Mouse (Mus musculus): ENCODE measurements around the gene Ctbp1.

Ctbp1 gene

GRCm38 (mm10) chr5:33274953-33275454 is at the start of gene Ctbp1:
Ctbp1 (minus strand) TSS chr5:33274994.
- DNase-seq (ENCODE audit: low read depth), result peak; percentile 58

GRCm38 (mm10) chr5:33324491-33324890 is 49.7 kb upstream of the Ctbp1 start:
- DNase-seq (ENCODE audit: low read depth), result no peak

- no peak for DNase-seq (ENCODE audit: low read depth)
These were observed 37.4 kb upstream of the Ctbp1 start for GRCm38 (mm10) chr5:33312192-33312591.

- DNase-seq (ENCODE audit: low read depth), result no peak
These were observed 36.1 kb upstream of the Ctbp1 start for GRCm38 (mm10) chr5:33310704-33311462.

GRCm38 (mm10) chr5:33301801-33302200 is 27.0 kb upstream of the Ctbp1 start:
- DNase-seq (ENCODE audit: low read depth), result no peak

- no peak for DNase-seq (ENCODE audit: low read depth)
These were observed 22.4 kb upstream of the Ctbp1 start for GRCm38 (mm10) chr5:33297164-33297563.

GRCm38 (mm10) chr5:33293796-33294430 is 19.1 kb upstream of the Ctbp1 start:
- no peak for DNase-seq (ENCODE audit: low read depth)

DNA sequence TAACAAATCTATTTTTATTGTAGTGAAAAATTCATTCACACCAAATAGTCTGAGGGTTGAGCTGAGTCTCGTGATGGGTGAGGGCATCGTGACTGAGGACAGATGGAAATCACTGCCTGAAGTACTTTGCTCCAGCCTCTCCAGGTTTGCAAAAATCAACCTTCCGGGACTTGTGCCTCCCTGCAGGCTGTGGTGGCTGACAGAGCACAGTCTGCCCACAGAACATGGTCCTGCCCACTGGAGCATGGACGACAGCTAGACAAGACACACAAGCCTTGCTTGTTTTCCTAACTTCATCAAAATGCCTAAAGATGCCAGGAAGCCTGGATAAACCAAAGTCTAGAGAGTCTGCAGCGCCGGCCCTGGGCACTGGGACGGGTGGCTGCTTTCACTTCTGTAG is 9.2 kb upstream of the Ctbp1 start:
- no peak for DNase-seq (ENCODE audit: low read depth)

DNA sequence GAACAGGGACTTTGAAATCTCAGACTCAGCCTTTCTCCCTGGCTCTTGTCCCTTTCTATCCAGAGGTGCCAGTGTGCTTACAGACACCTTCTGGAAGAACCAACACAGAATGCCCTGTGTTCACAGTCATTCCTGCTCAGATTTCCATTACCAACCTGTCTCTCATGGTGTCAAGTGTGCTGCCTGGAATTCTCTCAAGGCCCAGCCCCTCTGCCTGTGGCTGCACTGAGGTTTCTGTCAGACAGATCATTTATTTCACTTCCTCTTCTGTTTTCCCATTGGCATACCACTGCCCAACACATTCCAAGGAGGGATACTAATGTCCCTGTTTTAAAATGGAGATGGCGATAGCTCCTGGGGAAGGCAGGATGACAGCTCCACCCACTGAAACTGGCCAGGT is 6.6 kb upstream of the Ctbp1 start:
- no peak for DNase-seq (ENCODE audit: low read depth)

GRCm38 (mm10) chr5:33278950-33279349 is 4.2 kb upstream of the Ctbp1 start:
- no peak for DNase-seq (ENCODE audit: low read depth)

- DNase-seq (ENCODE audit: low read depth), result no peak
These were observed 2.5 kb upstream of the Ctbp1 start for GRCm38 (mm10) chr5:33277286-33277685.

- no peak for DNase-seq (ENCODE audit: low read depth)
These were observed 960 bp upstream of the Ctbp1 start for GRCm38 (mm10) chr5:33275754-33276153.

- peak; percentile 58 for DNase-seq (ENCODE audit: low read depth)
These were observed 475 bp downstream of the Ctbp1 start for GRCm38 (mm10) chr5:33274085-33274952.

GRCm38 (mm10) chr5:33273777-33274084 is 1.1 kb downstream of the Ctbp1 start:
- no peak for DNase-seq (ENCODE audit: low read depth)

- no peak for DNase-seq (ENCODE audit: low read depth)
These were observed 1.7 kb downstream of the Ctbp1 start for GRCm38 (mm10) chr5:33272845-33273776.

DNA sequence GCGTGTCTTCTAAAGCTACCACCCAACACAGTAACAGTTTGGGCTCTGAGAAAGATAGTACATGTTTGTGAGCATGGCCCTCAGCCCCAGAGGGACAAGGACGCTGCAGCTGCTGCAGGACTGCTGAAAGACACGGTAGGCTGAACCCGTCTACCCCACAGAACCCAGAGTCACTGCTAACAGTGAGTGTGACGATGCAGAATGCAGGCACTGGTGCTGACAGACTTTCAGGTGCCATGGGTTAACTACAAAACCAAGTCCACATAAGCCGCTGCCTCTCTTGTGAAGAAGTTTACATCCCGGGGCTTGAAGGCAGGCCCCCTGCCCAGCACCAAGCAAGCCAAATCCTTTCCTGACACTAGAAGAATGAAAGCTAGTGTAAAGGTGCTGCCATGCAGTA is 2.6 kb downstream of the Ctbp1 start:
- no peak for DNase-seq (ENCODE audit: low read depth)

DNA sequence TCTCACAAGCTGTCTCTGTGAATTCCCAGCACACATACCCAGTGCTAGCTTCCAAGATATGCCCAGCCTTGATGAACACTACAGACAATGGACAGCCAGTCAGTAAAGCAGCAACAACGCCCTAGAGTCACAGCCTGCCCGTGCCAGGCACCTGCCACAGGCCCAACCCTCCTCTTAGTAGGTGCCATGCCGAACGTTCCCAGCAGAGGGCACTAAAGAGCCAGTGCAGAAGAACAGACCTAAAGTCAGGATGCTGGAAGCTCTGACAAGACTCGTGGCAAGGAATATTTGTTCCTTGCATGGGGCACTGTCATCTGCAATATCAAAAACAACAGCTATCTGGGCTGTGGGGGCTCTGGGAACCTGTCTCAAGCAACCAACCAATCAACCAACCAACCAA is 4.2 kb downstream of the Ctbp1 start:
- DNase-seq (ENCODE audit: low read depth), result peak; percentile 43

DNA sequence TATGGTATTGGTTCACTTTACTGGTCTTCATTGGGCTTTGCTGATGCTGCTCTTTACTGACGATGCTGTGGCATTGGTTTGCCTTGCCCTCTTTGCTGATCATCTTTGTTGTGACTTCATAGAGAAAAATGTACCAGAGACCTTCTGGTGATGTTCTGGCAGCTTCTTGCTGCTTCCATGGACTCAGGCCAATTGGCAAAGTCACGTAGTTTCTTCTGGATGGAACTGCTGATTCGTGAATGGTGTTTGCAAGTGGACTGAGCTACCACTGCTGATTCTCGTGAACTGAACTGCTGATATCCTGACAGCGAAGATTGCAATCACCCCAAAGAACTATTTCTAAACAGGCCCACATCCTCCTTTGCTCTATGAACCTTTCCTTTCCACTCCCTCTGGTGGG is 20.4 kb downstream of the Ctbp1 start:
- DNase-seq (ENCODE audit: low read depth), result no peak

DNA sequence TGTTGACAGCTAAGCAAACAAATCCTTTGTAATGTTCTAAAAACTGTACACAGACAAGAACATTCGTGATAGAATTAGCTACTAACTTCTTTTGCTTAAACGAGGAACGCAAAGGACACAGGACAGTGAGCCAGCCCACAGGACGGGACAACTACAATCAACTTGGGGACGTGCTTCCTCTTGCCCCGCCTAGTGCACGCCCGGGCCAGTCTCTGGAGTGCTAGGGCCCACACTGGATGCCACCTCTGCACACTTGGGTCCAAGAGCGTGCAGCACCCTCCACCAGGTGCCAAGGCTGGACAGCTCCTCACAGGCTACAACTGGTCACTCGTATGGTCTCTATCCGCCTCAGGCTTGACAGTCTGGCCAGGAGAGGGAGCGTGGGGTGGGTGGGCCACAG is 26.6 kb downstream of the Ctbp1 start:
- no peak for DNase-seq (ENCODE audit: low read depth)

- no peak for DNase-seq (ENCODE audit: low read depth)
These were observed 27.4 kb downstream of the Ctbp1 start for GRCm38 (mm10) chr5:33247387-33247786.

- DNase-seq (ENCODE audit: low read depth), result no peak
These were observed 29.1 kb downstream of the Ctbp1 start for GRCm38 (mm10) chr5:33245701-33246100.

All from fibroblast of lung, adult 2 months (primary cell).